Mouse (Mus musculus) limb, embryonic 14.5 days (tissue): Measurements from ENCODE around the gene Lysmd4. TPM values are rescaled to one million over a fixed set of nuclear protein-coding genes. Genes with fewer than 3 reads are reported as not detected.

ENCODE experiments used
- ATAC-seq: fragments of 200-750 bp; cut with Nextera tagmentation; 2 replicates; pipeline ENCODE4 v1.8.0; 2017; ENCODE audit warnings: low read depth, moderate number of reproducible peaks, moderate TSS enrichment; ENCODE audit not compliant: low FRiP score
- DNase-seq: peaks from one replicate; pipeline ENCODE4 v3.0.0-alpha.2; 2015; ENCODE audit warnings: low spot score
- H3K27ac ChIP-seq: fragments of 300-500 bp; sonication (generic); replicated peaks from 2 replicates; pipeline ENCODE4 v1.5.1; 2014; ENCODE audit warnings: low read depth, mild to moderate bottlenecking, low read length, moderate library complexity, mixed read lengths
- H3K27me3 ChIP-seq: fragments of 300-500 bp; sonication (generic); 2 replicates; pipeline ENCODE4 v1.6.1; 2014; ENCODE audit warnings: low read length, mixed read lengths; ENCODE audit not compliant: control insufficient read depth, insufficient read depth
- H3K36me3 ChIP-seq: fragments of 300-500 bp; sonication (generic); 2 replicates; pipeline ENCODE4 v1.6.1; 2014; ENCODE audit warnings: mild to moderate bottlenecking, low read length, moderate library complexity, mixed read lengths; ENCODE audit not compliant: control insufficient read depth, insufficient read depth
- H3K4me1 ChIP-seq: fragments of 300-500 bp; sonication (generic); 2 replicates; pipeline ENCODE4 v1.6.1; 2014; ENCODE audit warnings: antibody characterized with exemption, low read length, mixed read lengths; ENCODE audit not compliant: control insufficient read depth, insufficient read depth
- H3K4me2 ChIP-seq: fragments of 300-500 bp; sonication (generic); replicated peaks from 2 replicates; pipeline ENCODE4 v1.6.1; 2014; ENCODE audit warnings: low read depth, mild to moderate bottlenecking, low read length, moderate library complexity; ENCODE audit not compliant: severe bottlenecking
- H3K4me3 ChIP-seq: fragments of 300-500 bp; sonication (generic); replicated peaks from 2 replicates; pipeline ENCODE4 v1.5.1; 2014; ENCODE audit warnings: low read length
- H3K9ac ChIP-seq: fragments of 300-500 bp; sonication (generic); 2 replicates; pipeline ENCODE4 v1.6.1; 2014; ENCODE audit warnings: mild to moderate bottlenecking, low read depth, low read length, moderate library complexity; ENCODE audit not compliant: severe bottlenecking
- H3K9me3 ChIP-seq: fragments of 300-500 bp; sonication (generic); 2 replicates; pipeline ENCODE4 v1.6.1; 2016; ENCODE audit warnings: low read length; ENCODE audit not compliant: control insufficient read depth
- POLR2A ChIP-seq: fragments of 200-500 bp; IDR thresholded peaks from 2 replicates; pipeline ENCODE4 v1.8.0; 2012; ENCODE audit warnings: inconsistent platforms, mild to moderate bottlenecking, moderate library complexity, borderline replicate concordance; ENCODE audit not compliant: insufficient read depth, insufficient read length; ENCODE audit errors: extremely low read depth
- WGBS: fragments of 180-500 bp; shearing (Covaris S2); extraction: QIAGEN DNeasy Blood & Tissue Kit; methylation state at CpG from one replicate; pipeline ENCODE4 v1.1.7; 2014; 5-methylcytosine and 5-hydroxymethylcytosine counted together
- polyA plus RNA-seq, 2 experiments: library from polyadenylated mRNA; depleted of rRNA in 1 of 2; stranded (reverse) in 1 of 2; unstranded in 1 of 2; fragments of >200 nt; fragmentation: Nextera tagmentation in 1 of 2; extraction: Ambion mirVana in 1 of 2; gene quantifications; 2 replicates each; pipeline versions ENCODE4 v1.2.1 to v1.2.3; 2012 to 2014

Gene Lysmd4
- polyA plus RNA-seq, 2 experiments: 14.0 to 17.4 TPM

GRCm38 (mm10) chr7:67296419-67296818 is 74.1 kb downstream of the Lysmd4 start:
- Histone ChIP-seq H3K36me3 (0 out of 2 replicates have a peak, but pooled peaks cover 5% of the 10 kb centered on the region), H3K27ac (no peak overlapping the region), H3K4me3 (no peak overlapping the region), H3K4me1 (no peaks in the 10 kb centered on the region), H3K4me2 (no peak overlapping the region), H3K27me3 (no peaks in the 10 kb centered on the region), H3K9me3 (no peaks in the 10 kb centered on the region), H3K9ac (no peak overlapping the region)
- DNase-seq (no peak), ATAC-seq (no peak)
- TF ChIP-seq POLR2A: no peak
- 97% methylated on average over 1 of the region's 1 CpGs for WGBS

GRCm38 (mm10) chr7:67304937-67305336 is 82.6 kb downstream of the Lysmd4 start:
- no peak overlapping the region for H3K4me3 ChIP-seq
- no peaks in the 10 kb centered on the region for H3K27me3 ChIP-seq
- no peaks in the 10 kb centered on the region for H3K4me1 ChIP-seq
- WGBS: 92% methylated on average over 3 of the region's 3 CpGs
- H3K9me3 ChIP-seq: no peaks in the 10 kb centered on the region
- H3K9ac ChIP-seq: no peak overlapping the region
- no peak for TF ChIP-seq POLR2A
- H3K36me3 ChIP-seq: no peaks in the 10 kb centered on the region
- ATAC-seq (no peak), DNase-seq (no peak)
- H3K4me2 ChIP-seq: no peak overlapping the region
- no peak overlapping the region for H3K27ac ChIP-seq

- 95% methylated on average over 3 of the region's 3 CpGs for WGBS
Measured at GRCm38 (mm10) chr7:67307078-67307477, 84.7 kb downstream of the Lysmd4 start.

GRCm38 (mm10) chr7:67308102-67308501 is 85.8 kb downstream of the Lysmd4 start:
- 96% methylated on average over 2 of the region's 2 CpGs for WGBS
- ATAC-seq (no peak), DNase-seq (no peak)
- Histone ChIP-seq H3K27me3 (no peaks in the 10 kb centered on the region), H3K9me3 (no peaks in the 10 kb centered on the region), H3K9ac (no peak overlapping the region), H3K4me2 (no peak overlapping the region), H3K36me3 (peaks cover 3% of the 10 kb centered on the region; the same call in 1 of the 2 replicates), H3K27ac (no peak overlapping the region), H3K4me1 (no peaks in the 10 kb centered on the region), H3K4me3 (no peak overlapping the region)
- no peak for TF ChIP-seq POLR2A

More at GRCm38 (mm10) chr7:67307078-67307477, 84.7 kb downstream of the Lysmd4 start:
- Histone ChIP-seq H3K27ac (no peak overlapping the region), H3K4me1 (no peaks in the 10 kb centered on the region), H3K36me3 (peaks cover 3% of the 10 kb centered on the region; the same call in 1 of the 2 replicates), H3K9ac (no peak overlapping the region), H3K9me3 (no peaks in the 10 kb centered on the region), H3K4me3 (no peak overlapping the region), H3K4me2 (no peak overlapping the region), H3K27me3 (no peaks in the 10 kb centered on the region)
- DNase-seq: no peak
- ATAC-seq: no peak
- TF ChIP-seq POLR2A: no peak

- Histone ChIP-seq H3K4me1 (no peaks in the 10 kb centered on the region), H3K27me3 (no peaks in the 10 kb centered on the region), H3K4me2 (no peak overlapping the region), H3K9me3 (no peaks in the 10 kb centered on the region), H3K4me3 (no peak overlapping the region), H3K36me3 (peaks cover 3% of the 10 kb centered on the region; the same call in 1 of the 2 replicates), H3K27ac (no peak overlapping the region), H3K9ac (no peak overlapping the region)
- no peak for DNase-seq
- no peak for TF ChIP-seq POLR2A
- ATAC-seq: no peak
- 88% methylated on average over 2 of the region's 2 CpGs for WGBS
Measured at GRCm38 (mm10) chr7:67310151-67310550, 87.8 kb downstream of the Lysmd4 start.

GRCm38 (mm10) chr7:67313200-67313599 is 90.9 kb downstream of the Lysmd4 start:
- WGBS: 94% methylated on average over 3 of the region's 3 CpGs

More at GRCm38 (mm10) chr7:67313200-67313599, 90.9 kb downstream of the Lysmd4 start:
- no peak for TF ChIP-seq POLR2A
- Histone ChIP-seq H3K27ac (no peak overlapping the region), H3K9me3 (no peaks in the 10 kb centered on the region), H3K4me3 (no peak overlapping the region), H3K4me1 (no peaks in the 10 kb centered on the region), H3K36me3 (peaks cover 3% of the 10 kb centered on the region; the same call in 1 of the 2 replicates), H3K4me2 (no peak overlapping the region), H3K27me3 (no peaks in the 10 kb centered on the region), H3K9ac (no peak overlapping the region)
- ATAC-seq (no peak), DNase-seq (no peak)
